Mouse (Mus musculus): Measurements from ENCODE around the gene Prpf39.
A peak's percentile ranks its signal among the peaks of the same experiment; 100 is the strongest.

Prpf39 gene

GRCm38 (mm10) chr12:65036190-65036870 is at the start of gene Prpf39:
Prpf39 (plus strand) TSS chr12:65036333.
- DNase-seq (ENCODE audit: low spot score): peak; percentile 92

- DNase-seq (ENCODE audit: low spot score): no peak
These were observed 28.4 kb upstream of the Prpf39 start for GRCm38 (mm10) chr12:65007725-65008124.

- DNase-seq (ENCODE audit: low spot score): no peak
These were observed 13.3 kb upstream of the Prpf39 start for GRCm38 (mm10) chr12:65022842-65023241.

GRCm38 (mm10) chr12:65035839-65036189 is 319 bp upstream of the Prpf39 start:
- DNase-seq (ENCODE audit: low spot score): no peak

GRCm38 (mm10) chr12:65036892-65037545 is 886 bp downstream of the Prpf39 start:
- no peak for DNase-seq (ENCODE audit: low spot score)

- peak; percentile 42 for DNase-seq (ENCODE audit: low spot score)
These were observed 1.4 kb downstream of the Prpf39 start for GRCm38 (mm10) chr12:65037546-65037937.

GRCm38 (mm10) chr12:65048799-65049198 is 12.7 kb downstream of the Prpf39 start:
- DNase-seq (ENCODE audit: low spot score): no peak

- DNase-seq (ENCODE audit: low spot score): no peak
These were observed 22.1 kb downstream of the Prpf39 start for GRCm38 (mm10) chr12:65058203-65058602.

GRCm38 (mm10) chr12:65061082-65061481 is 24.9 kb downstream of the Prpf39 start:
- no peak for DNase-seq (ENCODE audit: low spot score)

GRCm38 (mm10) chr12:65065241-65065640 is 29.1 kb downstream of the Prpf39 start:
- no peak for DNase-seq (ENCODE audit: low spot score)

GRCm38 (mm10) chr12:65066234-65066633 is 30.1 kb downstream of the Prpf39 start:
- no peak for DNase-seq (ENCODE audit: low spot score)

- DNase-seq (ENCODE audit: low spot score): no peak
These were observed 32.3 kb downstream of the Prpf39 start for GRCm38 (mm10) chr12:65068409-65068808.

GRCm38 (mm10) chr12:65072911-65073610 is 36.9 kb downstream of the Prpf39 start:
- DNase-seq (ENCODE audit: low spot score): no peak

GRCm38 (mm10) chr12:65073611-65074178 is 37.6 kb downstream of the Prpf39 start, which contains the start of gene Fkbp3:
Fkbp3 (minus strand) TSS chr12:65074007.
- DNase-seq (ENCODE audit: low spot score): peak; percentile 97

- DNase-seq (ENCODE audit: low spot score): no peak
These were observed 38.5 kb downstream of the Prpf39 start for GRCm38 (mm10) chr12:65074651-65075050.

GRCm38 (mm10) chr12:65075085-65075732 is 39.1 kb downstream of the Prpf39 start, which contains the start of gene Fancm:
Fancm (plus strand) TSS chr12:65075603.
- DNase-seq (ENCODE audit: low spot score): peak; percentile 92

GRCm38 (mm10) chr12:65075733-65076310 is 39.7 kb downstream of the Prpf39 start:
- DNase-seq (ENCODE audit: low spot score): no peak

GRCm38 (mm10) chr12:65076906-65077305 is 40.8 kb downstream of the Prpf39 start:
- no peak for DNase-seq (ENCODE audit: low spot score)

- DNase-seq (ENCODE audit: low spot score): no peak
These were observed 72.6 kb downstream of the Prpf39 start for GRCm38 (mm10) chr12:65108746-65109145.

- DNase-seq (ENCODE audit: low spot score): no peak
These were observed 75.4 kb downstream of the Prpf39 start for GRCm38 (mm10) chr12:65111503-65111902.

GRCm38 (mm10) chr12:65112811-65113210 is 76.7 kb downstream of the Prpf39 start:
- no peak for DNase-seq (ENCODE audit: low spot score)

Data from lung, postnatal 25 days (tissue).